Mouse (Mus musculus) left cerebral cortex, adult 8-10 months (tissue): Measurements from ENCODE around the gene Cyp4a31. TPM values are rescaled to one million over a fixed set of nuclear protein-coding genes. Genes with fewer than 3 reads are reported as not detected.
"Not testable (repeated sequence)": the region's sequence is repeated elsewhere in the genome, so short reads cannot be mapped to it uniquely, and the experiment has no call there.

Source experiments
- DNase-seq, 2 experiments: peaks; one replicate each; pipeline ENCODE4 v3.0.0; 2022; ENCODE audit warnings: low spot score in 2 of 2
- total RNA-seq, 4 experiments: library from RNA; stranded (reverse); gene quantifications; 2 replicates each; pipeline ENCODE4 v1.2.4; 2022

The Cyp4a31 gene
- not detected for total RNA-seq

- no peak for DNase-seq
Measured at GRCm38 (mm10) chr4:115563401-115563800, at the start of gene Cyp4a31. TSS of gene Cyp4a31 (plus strand) at chr4:115563649.

GRCm38 (mm10) chr4:115513964-115514363 lies 49.5 kb upstream of the Cyp4a31 start:
- DNase-seq, result not testable (repeated sequence)

- not testable (repeated sequence) for DNase-seq
Measured at GRCm38 (mm10) chr4:115518000-115518399, 45.4 kb upstream of the Cyp4a31 start, which contains the start of gene Cyp4a10. TSS of gene Cyp4a10 (plus strand) at chr4:115518264.

GRCm38 (mm10) chr4:115519444-115519843 lies 44.0 kb upstream of the Cyp4a31 start:
- DNase-seq, result no peak

- DNase-seq, result no peak
Measured at GRCm38 (mm10) chr4:115521766-115522165, 41.7 kb upstream of the Cyp4a31 start.

GRCm38 (mm10) chr4:115545101-115545500 lies 18.3 kb upstream of the Cyp4a31 start:
- DNase-seq, result no peak

GRCm38 (mm10) chr4:115546141-115546828 lies 17.2 kb upstream of the Cyp4a31 start:
- no peak for DNase-seq

- DNase-seq, result no peak
Measured at GRCm38 (mm10) chr4:115552726-115553125, 10.7 kb upstream of the Cyp4a31 start.

GRCm38 (mm10) chr4:115555513-115555912 lies 7.9 kb upstream of the Cyp4a31 start:
- no peak for DNase-seq

- DNase-seq, result no peak
Measured at GRCm38 (mm10) chr4:115557861-115558561, 5.4 kb upstream of the Cyp4a31 start.

GRCm38 (mm10) chr4:115561236-115561635 lies 2.2 kb upstream of the Cyp4a31 start:
- not testable (repeated sequence) for DNase-seq

- not testable (repeated sequence) for DNase-seq
Measured at GRCm38 (mm10) chr4:115564469-115565225, 1.2 kb downstream of the Cyp4a31 start.

- no peak for DNase-seq
Measured at GRCm38 (mm10) chr4:115575255-115575654, 11.8 kb downstream of the Cyp4a31 start.

- DNase-seq, result no peak
Measured at GRCm38 (mm10) chr4:115575776-115576175, 12.3 kb downstream of the Cyp4a31 start.

- DNase-seq, result no peak
Measured at GRCm38 (mm10) chr4:115583036-115583435, 19.6 kb downstream of the Cyp4a31 start.

- no peak for DNase-seq
Measured at GRCm38 (mm10) chr4:115596357-115596756, 32.9 kb downstream of the Cyp4a31 start.

- DNase-seq, result no peak
Measured at GRCm38 (mm10) chr4:115596824-115597336, 33.4 kb downstream of the Cyp4a31 start.

- not testable (repeated sequence) for DNase-seq
Measured at GRCm38 (mm10) chr4:115600611-115601010, 37.2 kb downstream of the Cyp4a31 start, which contains the start of gene Cyp4a32. TSS of gene Cyp4a32 (plus strand) at chr4:115600969.

GRCm38 (mm10) chr4:115614005-115614404 lies 50.6 kb downstream of the Cyp4a31 start:
- DNase-seq, result no peak

- not testable (repeated sequence) for DNase-seq
Measured at GRCm38 (mm10) chr4:115625560-115625959, 62.1 kb downstream of the Cyp4a31 start.
